Mouse (Mus musculus) natural killer cell, adult 2 months (primary cell): ENCODE data around the gene Bub1.

Experiments
- DNase-seq, 2 experiments: peaks; one replicate each; pipeline ENCODE4 v3.0.0; 2022; ENCODE audit warnings: low spot score in 2 of 2

The Bub1 gene

DNA sequence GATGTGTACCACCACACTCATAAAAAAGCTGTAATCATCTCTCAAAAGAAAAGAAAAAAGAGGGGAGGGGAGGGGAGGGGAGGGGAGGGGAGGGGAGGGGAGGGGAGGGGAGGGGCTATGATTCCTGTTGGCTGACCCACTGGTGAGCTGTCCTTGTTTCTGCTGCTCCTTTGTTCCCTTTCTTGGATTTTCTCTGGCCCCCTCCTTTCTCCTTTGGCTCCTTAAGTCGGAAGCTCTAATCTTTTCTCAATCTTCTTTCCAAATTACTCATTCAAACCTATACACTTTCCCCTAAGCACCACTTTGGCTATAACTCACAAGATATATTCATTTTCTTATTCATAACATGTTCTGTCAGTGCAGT, 57.1 kb downstream of the Bub1 start:
- DNase-seq: no peak

DNA sequence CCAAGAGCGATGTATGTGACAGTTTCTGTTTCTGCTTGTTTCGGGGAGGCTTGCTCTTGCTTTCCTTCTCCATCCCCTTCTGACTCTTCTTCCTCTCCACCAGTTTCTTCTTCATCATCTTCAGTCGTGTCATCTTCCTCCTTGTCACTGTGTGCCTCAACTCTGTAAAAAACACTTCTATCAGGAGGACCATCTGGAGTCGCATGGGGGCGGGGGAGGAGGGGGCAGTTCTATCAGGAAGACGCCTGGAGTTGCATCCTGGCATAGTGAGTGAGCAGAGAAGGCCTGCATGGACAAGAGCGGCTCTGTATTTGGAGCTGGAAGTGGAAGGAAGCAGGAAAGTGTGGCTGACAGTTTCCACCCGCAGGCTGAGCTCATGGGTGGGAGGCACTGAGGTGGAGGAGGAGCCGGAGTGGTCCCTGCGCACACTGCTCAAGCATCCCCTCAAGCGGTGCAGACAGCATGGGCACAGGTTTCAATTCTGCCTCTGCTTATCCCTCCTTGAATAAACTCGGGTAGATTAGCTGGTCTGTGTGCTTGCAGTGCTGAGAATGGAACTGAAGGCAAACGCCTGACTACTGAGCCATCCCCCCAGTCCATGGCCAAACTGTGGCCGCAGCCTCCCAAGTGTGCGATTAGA, 57.6 kb downstream of the Bub1 start:
- DNase-seq: no peak

DNA sequence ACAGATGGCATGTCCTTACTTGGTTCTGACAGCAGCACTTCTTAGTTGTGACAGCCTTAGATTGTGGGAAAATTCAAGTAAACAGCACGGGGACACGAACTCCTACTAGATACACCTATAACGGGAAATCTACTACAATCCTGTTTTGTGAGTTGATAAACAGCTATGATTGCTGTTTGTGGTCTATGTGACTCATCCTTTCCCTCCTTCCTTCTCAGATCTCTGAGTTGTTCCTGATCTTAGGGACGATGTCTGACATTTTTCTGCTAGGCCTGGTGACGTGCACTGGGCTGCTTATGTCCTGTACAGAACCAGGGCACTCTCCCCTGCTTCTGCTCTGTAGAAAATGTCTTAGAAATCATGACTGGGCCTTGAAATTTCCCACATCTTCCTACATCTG, 70.1 kb downstream of the Bub1 start:
- DNase-seq: no peak

DNA sequence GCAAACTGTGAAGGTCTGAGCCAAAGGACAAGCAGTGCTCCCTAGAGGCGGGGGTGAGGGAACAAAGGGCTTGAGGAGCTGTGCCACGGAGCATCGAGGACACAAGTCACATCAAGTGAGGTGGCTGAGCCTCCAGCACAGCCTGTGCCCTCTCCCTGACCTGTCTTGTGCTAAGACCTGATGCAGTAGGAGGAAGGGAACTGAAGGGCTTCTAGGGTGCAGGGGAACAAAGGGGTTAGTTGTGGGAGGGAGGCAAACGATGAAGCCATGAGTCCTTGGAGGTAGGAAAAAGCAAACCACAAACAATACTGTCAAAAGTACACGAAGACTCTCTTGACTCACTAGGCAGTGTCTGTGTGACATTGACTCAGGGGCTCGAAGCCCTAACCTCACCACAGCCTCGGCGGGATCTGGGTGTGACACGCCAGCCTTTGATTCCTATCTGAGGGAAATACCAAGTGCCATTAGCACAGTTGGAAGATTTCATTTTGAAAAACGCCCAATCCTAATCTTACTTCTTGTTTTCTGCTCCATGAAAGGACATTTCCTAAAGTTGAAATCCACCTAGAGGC, 71.2 kb downstream of the Bub1 start:
- no peak for DNase-seq

DNA sequence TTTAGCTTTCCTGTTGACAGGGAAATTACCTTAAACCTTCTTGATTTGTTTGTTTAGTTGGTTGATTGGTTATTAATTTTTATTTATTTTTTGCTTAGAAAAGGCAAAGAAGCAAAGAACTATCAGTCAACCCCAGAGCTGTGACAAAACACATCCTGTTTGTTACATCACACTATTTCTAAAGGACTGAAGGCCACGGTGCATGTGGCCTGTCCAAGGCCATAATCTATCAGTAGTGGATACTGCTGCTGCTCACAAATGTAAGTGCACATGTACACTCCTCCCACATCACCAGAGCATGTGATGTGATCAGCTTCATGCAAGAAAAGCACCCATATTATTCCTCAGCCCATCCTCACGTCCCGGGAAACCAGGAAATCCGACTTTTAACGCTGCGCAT, 71.7 kb downstream of the Bub1 start:
- no peak for DNase-seq

DNA sequence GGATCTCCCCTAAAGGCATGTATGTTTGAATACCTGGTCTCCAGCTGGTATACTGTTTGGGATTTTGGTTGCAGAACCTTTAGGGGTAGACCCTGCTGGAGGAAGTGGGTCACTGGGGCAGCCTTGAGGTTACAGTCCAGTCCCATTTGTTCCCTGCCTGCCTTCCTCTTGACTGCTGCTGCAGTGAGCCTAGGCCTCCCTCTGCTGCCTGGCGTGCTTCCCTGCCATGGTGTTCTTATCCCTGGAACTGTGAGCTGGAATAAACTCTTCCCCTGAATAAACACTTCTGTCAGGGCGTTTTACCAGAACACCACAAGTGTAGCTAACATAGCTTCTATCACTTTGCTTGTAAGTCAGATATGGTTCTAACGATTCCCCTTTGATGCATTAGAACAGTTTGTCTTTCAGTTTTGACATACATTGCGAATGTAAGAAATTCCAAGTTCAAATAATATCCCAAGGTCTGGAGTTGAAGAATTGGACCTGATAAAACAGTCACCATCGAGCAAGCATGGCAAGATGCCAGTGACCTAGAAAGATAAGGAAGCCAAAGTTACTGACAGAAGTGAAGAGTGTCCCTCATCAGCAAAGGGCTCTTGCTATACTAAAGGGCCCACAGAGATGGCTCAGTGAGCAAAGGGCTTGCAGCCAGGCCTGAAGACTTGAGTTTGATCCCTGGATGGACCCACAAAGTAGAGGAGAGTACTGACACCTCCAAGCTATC, 72.3 kb downstream of the Bub1 start:
- DNase-seq: no peak

DNA sequence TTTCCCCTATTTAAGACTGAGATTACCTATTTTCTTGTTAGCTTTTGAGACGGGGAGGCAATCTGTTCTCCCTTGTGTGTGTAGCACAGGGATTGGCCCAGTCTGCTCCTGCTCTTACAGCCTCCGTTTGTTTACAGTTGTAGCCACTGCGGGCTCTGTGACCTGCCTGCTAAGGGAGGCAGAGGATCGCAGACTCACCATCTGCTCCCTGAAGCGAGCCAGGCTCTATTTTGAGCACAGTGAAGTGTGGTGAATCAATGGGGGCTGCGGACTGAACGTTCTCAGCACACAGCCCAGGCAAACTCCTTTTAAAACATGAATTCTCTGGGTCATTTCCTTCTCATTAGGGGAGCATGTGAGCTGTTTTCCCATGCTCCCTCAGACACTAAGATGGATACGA, 74.5 kb downstream of the Bub1 start:
- no peak for DNase-seq

DNA sequence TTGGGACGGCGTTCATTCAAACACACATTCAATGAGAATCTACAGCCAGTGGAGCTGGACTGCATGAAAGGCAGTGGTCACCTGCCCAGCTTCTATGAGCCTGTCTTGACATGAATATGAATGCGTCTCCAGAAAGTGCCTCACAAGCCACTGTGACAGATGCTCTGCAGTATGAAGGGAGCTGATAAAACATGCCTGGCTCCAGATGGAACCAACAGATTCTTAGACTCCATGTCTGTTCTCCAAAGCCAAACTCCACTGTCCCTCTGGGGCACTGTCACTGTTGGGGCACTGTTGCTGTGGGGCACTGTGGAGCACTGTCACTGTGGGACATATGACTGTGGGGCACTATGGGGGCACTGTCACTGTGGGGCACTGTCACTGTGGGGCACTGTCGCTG, 77.6 kb downstream of the Bub1 start:
- no peak for DNase-seq

DNA sequence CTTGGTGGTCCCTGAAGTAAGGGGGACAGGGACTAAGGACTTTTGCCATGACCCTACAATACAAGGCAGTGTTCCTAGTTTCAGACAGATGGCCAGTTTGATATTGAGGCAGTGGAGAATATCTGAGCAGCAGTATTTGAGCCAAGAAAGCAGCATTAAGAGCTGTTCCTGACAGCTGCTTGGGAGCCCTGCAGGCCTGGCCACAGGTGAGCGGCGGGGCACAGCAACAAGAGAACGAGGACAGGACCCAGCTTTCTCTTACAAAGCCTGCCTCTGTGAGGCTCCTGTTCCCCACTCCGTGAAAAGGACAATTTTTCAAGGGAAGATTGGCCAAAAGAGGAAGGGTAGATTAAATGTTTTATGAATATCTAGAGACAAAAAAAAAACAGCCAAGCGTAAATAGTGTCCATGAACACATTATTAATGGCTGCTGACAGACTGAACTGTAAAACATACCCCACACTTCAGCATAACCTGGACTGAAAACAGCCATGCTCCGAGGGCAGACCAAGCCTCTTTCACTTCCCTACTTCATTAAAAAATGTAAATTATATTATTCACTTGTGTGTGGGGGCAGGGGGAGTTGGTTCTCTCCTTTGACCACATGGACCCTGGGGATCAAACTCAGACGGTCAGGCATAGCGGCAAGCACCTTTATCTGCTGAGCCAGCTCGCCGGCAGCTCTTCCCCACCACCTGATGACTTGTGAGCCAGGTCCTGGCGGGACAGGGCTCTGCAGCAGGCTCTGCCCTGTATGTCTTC, 79.6 kb downstream of the Bub1 start:
- DNase-seq: no peak
